Mouse (Mus musculus): ENCODE data around the gene Ncdn. TPM values are rescaled to one million over a fixed set of nuclear protein-coding genes. Genes with fewer than 3 reads are reported as not detected.

Gene Ncdn
- polyA plus RNA-seq, 1 experiment from 2014 or later, result 86.7 TPM

DNA sequence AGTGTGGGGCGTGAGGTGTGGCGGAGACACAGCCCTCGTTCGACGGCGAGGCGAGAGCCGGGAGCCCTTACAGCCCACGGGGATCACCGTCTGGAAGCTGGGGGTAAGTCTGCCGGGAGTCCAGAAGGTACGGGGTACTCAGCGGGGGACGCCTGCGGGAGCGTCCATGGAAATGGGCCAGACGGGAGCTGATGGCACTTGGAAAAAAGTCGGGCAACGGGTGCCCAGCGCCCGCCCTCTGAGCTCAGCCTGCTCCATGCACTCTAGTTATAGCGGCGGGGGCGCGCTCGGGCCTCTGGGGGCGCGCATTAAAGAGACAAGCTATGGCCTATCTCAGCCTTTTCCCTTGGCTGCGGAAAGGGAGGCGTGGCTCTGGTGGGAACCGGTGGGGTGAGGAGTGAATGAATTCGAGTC lies 17.2 kb downstream of the Ncdn start, which contains the start of gene Tfap2e:
Tfap2e (minus strand) TSS at position 240 of the 414 bp plus-strand sequence.
- Histone ChIP-seq H3K4me3 (peak within 1 kb of the TSS; percentile 27), H3K27ac (replicated peaks) (no peak within 1 kb of the TSS), H3K4me1 (replicated peaks) (peaks cover 29% of the 10 kb centered on the region), H3K4me2 (peak within 1 kb of the TSS; percentile 48), H3K9me3 (no peaks in the 10 kb centered on the region), H3K9ac (no peak within 1 kb of the TSS), H3K36me3 (no peaks in the 10 kb centered on the region), H3K27me3 (peaks cover 95% of the 10 kb centered on the region)
- ATAC-seq (ENCODE audit: low read depth), result peak; percentile 68
- WGBS, result under 1% methylated on average over 32 of the region's 32 CpGs

DNA sequence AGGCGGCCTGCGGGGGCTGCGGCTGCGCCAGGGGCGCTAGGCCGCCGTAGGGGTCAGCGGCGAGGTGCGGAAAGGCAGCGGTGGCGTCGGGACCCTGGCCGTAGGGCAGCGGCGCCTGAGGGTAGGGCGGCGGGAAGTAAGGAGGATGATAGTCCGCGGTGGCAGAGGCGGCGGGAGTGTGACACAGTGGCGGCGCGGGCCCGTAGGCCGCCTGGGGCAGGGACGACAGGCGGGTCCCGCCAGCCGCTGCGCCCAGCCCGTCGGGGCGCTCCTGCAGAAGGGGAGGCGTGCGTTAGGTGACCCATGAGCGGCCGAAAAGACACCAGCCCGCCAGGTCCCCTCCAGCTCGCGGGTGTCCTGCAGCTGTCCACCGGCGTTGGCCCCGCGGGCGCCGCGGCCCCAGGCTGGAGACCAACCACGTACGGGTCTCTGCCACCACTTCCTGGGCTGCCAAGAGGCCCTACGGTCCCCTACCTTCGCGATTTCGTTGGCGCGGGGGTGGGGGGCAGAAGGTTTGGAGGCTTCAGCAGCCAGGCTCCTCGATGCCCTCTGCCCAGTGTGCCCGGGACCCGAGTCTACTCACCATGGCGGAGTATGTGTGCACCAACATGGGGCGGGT lies 17.7 kb downstream of the Ncdn start:
- Histone ChIP-seq H3K9me3 (no peaks in the 10 kb centered on the region), H3K9ac (no peak overlapping the region), H3K4me1 (replicated peaks) (peaks cover 29% of the 10 kb centered on the region), H3K27me3 (peaks cover 99% of the 10 kb centered on the region), H3K27ac (replicated peaks) (no peak overlapping the region), H3K4me2 (peak overlapping the region; percentile 48), H3K36me3 (no peaks in the 10 kb centered on the region), H3K4me3 (peak overlapping the region; percentile 27)
- WGBS, result 3% methylated on average over 59 of the region's 62 CpGs
- 0 out of 2 replicates have a peak, but pooled peaks have one; percentile 17 for ATAC-seq (ENCODE audit: low read depth)

GRCm38 (mm10) chr4:126734700-126735381 lies 18.4 kb downstream of the Ncdn start:
- H3K4me1 ChIP-seq (replicated peaks), result peaks cover 29% of the 10 kb centered on the region
- H3K27ac ChIP-seq (replicated peaks), result no peak overlapping the region
- no peak overlapping the region for H3K9ac ChIP-seq
- no peaks in the 10 kb centered on the region for H3K36me3 ChIP-seq
- no peaks in the 10 kb centered on the region for H3K9me3 ChIP-seq
- H3K27me3 ChIP-seq, result peaks cover 99% of the 10 kb centered on the region
- H3K4me2 ChIP-seq, result peak overlapping the region; percentile 48
- H3K4me3 ChIP-seq, result peak overlapping the region; percentile 27
- 2% methylated on average over 51 of the region's 51 CpGs for WGBS
- ATAC-seq (ENCODE audit: low read depth), result no peak

DNA sequence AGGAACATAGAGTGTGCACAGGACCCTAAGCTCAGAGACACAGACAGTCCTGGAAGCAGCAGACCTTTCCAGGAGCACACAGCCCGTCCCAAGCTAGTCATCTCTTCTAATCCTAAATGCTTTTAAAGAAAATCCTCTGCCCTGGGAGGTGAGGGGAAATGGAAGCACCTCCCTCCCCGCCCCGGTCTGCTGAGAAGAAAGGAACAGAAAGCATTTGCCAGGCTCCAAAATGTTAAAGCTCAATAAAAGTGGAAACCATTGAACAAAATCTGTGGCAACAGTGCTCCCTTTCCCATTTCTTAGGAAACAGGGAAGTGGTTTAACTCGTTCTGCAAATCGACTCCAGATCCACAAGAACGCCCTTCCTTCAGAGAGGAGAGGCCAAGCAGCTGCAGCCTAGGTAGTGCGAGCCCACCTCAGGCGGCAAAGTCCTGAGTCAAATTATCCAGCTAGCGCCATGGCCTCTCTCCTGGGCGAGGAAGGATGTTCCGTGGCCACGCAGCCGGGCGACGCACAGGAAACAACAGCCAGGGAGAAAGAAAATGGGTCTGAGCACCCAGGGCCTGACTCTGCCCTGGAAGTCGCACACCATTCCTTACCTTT lies 19.1 kb downstream of the Ncdn start:
- Histone ChIP-seq H3K9me3 (no peaks in the 10 kb centered on the region), H3K4me2 (no peak overlapping the region), H3K27me3 (peaks cover 100% of the 10 kb centered on the region), H3K9ac (no peak overlapping the region), H3K4me3 (no peak overlapping the region), H3K4me1 (replicated peaks) (peaks cover 29% of the 10 kb centered on the region), H3K36me3 (no peaks in the 10 kb centered on the region), H3K27ac (replicated peaks) (no peak overlapping the region)
- WGBS, result 3% methylated on average over 16 of the region's 16 CpGs
- ATAC-seq (ENCODE audit: low read depth), result no peak

- no peaks in the 10 kb centered on the region for H3K36me3 ChIP-seq
- peaks cover 92% of the 10 kb centered on the region for H3K27me3 ChIP-seq
- H3K9me3 ChIP-seq, result no peaks in the 10 kb centered on the region
- WGBS, result 3% methylated on average over 26 of the region's 26 CpGs
- no peak overlapping the region for H3K27ac ChIP-seq (replicated peaks)
- H3K4me2 ChIP-seq, result no peak overlapping the region
- no peak overlapping the region for H3K9ac ChIP-seq
- ATAC-seq (ENCODE audit: low read depth), result no peak
- H3K4me1 ChIP-seq (replicated peaks), result peaks cover 29% of the 10 kb centered on the region
- H3K4me3 ChIP-seq, result no peak overlapping the region
Measured at GRCm38 (mm10) chr4:126732531-126733380, 20.5 kb downstream of the Ncdn start.

- H3K4me2 ChIP-seq, result no peak overlapping the region
- WGBS, result 3% methylated on average over 18 of the region's 18 CpGs
- ATAC-seq (ENCODE audit: low read depth), result no peak
- no peaks in the 10 kb centered on the region for H3K9me3 ChIP-seq
- no peak overlapping the region for H3K9ac ChIP-seq
- no peak overlapping the region for H3K4me3 ChIP-seq
- peaks cover 29% of the 10 kb centered on the region for H3K4me1 ChIP-seq (replicated peaks)
- peaks cover 85% of the 10 kb centered on the region for H3K27me3 ChIP-seq
- no peak overlapping the region for H3K27ac ChIP-seq (replicated peaks)
- H3K36me3 ChIP-seq, result no peaks in the 10 kb centered on the region
Measured at GRCm38 (mm10) chr4:126732111-126732510, 21.1 kb downstream of the Ncdn start.

- Histone ChIP-seq H3K9me3 (no peaks in the 10 kb centered on the region), H3K36me3 (peaks cover 71% of the 10 kb centered on the region), H3K27ac (replicated peaks) (peak overlapping the region; percentile 6; the same call in 1 of the 2 replicates), H3K27me3 (no peaks in the 10 kb centered on the region), H3K4me2 (no peak overlapping the region), H3K4me3 (no peak overlapping the region), H3K4me1 (replicated peaks) (peaks cover 24% of the 10 kb centered on the region), H3K9ac (no peak overlapping the region)
- ATAC-seq (ENCODE audit: low read depth), result no peak; the same call in 1 of the 2 replicates
- 24% methylated on average over 5 of the region's 5 CpGs for WGBS
Measured at GRCm38 (mm10) chr4:126707439-126707826, 45.8 kb downstream of the Ncdn start.

DNA sequence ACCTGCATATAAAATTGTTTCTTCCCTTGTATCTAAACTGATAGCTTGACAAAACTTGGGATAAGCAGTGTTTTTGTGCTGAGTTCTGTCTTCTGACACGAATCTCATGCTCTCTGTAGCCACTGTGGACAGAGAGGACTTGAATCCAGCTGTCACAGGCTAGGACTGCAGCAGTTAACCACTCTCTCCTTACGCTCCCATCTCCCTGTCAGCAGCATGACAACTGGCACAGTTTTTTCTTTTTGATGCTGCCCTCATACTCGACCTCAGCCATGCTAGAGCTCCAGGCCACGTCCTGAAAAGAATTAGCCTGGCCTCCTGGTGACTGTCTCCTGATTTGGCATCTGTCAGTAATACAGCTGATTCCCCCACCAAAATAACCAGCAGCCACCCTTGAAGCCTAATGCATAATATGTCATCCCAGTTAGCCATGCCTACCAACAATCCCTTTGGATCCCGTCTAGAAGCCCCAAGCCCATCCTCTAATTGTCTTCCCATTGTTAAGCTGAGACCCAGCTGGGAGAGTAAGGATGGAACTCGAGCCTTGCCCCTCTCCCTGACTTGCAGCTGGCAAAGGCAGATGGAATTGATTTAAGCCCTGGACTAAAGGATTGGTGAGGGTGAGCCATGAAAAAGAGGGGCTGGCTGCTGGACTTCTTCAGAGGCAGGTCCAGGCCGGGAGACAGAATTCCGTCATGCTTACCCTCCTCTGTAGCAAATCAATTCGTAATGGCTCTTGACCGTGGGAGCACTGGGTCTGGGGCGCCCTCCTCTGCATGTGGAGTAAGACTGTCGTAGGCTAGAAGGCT lies 46.4 kb downstream of the Ncdn start:
- Histone ChIP-seq H3K9me3 (no peaks in the 10 kb centered on the region), H3K27me3 (no peaks in the 10 kb centered on the region), H3K4me2 (no peak overlapping the region), H3K4me3 (no peak overlapping the region), H3K9ac (no peak overlapping the region), H3K36me3 (peaks cover 71% of the 10 kb centered on the region), H3K4me1 (replicated peaks) (peaks cover 24% of the 10 kb centered on the region), H3K27ac (replicated peaks) (peak overlapping the region; percentile 6; the same call in 1 of the 2 replicates)
- peak; percentile 67 for ATAC-seq (ENCODE audit: low read depth)
- 25% methylated on average over 12 of the region's 12 CpGs for WGBS

DNA sequence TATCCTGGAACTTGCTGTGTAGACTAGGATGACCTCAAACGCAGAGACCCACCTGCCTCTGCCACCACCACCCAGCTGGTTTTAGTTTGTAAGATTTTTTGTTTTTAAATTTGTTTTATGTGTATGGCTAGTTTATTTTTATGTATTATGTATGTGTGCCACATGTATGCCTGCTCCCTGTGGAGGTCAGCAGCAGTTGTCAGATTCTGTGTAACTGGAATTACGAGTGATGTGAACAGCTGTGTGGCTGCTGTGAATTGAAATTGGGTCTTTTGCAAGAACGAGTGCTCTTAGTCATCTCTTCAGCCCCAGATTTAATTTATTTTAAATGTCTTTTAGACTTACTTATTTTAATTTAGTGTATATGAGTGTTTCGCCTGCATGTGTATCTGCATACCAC lies 56.3 kb downstream of the Ncdn start:
- H3K4me1 ChIP-seq (replicated peaks), result 0 out of 2 replicates have a peak, but pooled peaks cover 3% of the 10 kb centered on the region
- H3K9ac ChIP-seq, result no peak overlapping the region
- no peak overlapping the region for H3K27ac ChIP-seq (replicated peaks)
- no peak overlapping the region for H3K4me3 ChIP-seq
- ATAC-seq (ENCODE audit: low read depth), result no peak
- H3K9me3 ChIP-seq, result no peaks in the 10 kb centered on the region
- H3K36me3 ChIP-seq, result peaks cover 34% of the 10 kb centered on the region
- no peak overlapping the region for H3K4me2 ChIP-seq
- 91% methylated on average over 4 of the region's 4 CpGs for WGBS
- H3K27me3 ChIP-seq, result no peaks in the 10 kb centered on the region
